Mouse (Mus musculus): ENCODE data around the gene Dnaja3.

GRCm38 (mm10) chr16:4701211-4701610 is 61.4 kb downstream of the Dnaja3 start:
- TF ChIP-seq CTCF (IDR thresholded peaks at IDR 0.05; ENCODE audit: borderline replicate concordance, extremely low read depth, insufficient read depth, insufficient read length), result no peak
- no peak for TF ChIP-seq POLR2A (IDR thresholded peaks at IDR 0.05; ENCODE audit: borderline replicate concordance, extremely low read depth, insufficient read depth, insufficient read length, poor library complexity, severe bottlenecking)
